Mouse (Mus musculus) layer of hippocampus, postnatal 36 days (tissue): ENCODE data around the gene Olfr466. TPM values are rescaled to one million over a fixed set of nuclear protein-coding genes. Genes with fewer than 3 reads are reported as not detected.
A peak's percentile ranks its signal among the peaks of the same experiment; 100 is the strongest.

Experiments
- DNase-seq, 2 experiments: peaks; one replicate each; pipeline ENCODE4 v3.0.0; 2022
- total RNA-seq, 2 experiments: library from RNA; stranded (reverse); gene quantifications; 2 replicates each; pipeline ENCODE4 v1.2.3; 2021

Gene Olfr466
- total RNA-seq = not detected

GRCm38 (mm10) chr13:65149940-65150339 is at the start of gene Olfr466:
Olfr466 (plus strand) TSS chr13:65150240.
- DNase-seq = no peak

GRCm38 (mm10) chr13:65100678-65101077 is 49.4 kb upstream of the Olfr466 start:
- DNase-seq = no peak

GRCm38 (mm10) chr13:65101232-65101631 is 48.8 kb upstream of the Olfr466 start:
- DNase-seq = no peak

- DNase-seq = no peak
These were observed 38.1 kb upstream of the Olfr466 start for GRCm38 (mm10) chr13:65111961-65112360.

GRCm38 (mm10) chr13:65112459-65113110 is 37.5 kb upstream of the Olfr466 start, which contains the start of gene Mfsd14b:
Mfsd14b (minus strand) TSS chr13:65112975.
- DNase-seq = peak; percentile 94 to 95

GRCm38 (mm10) chr13:65113239-65113638 is 36.8 kb upstream of the Olfr466 start:
- no peak for DNase-seq

- no peak for DNase-seq
These were observed 29.1 kb upstream of the Olfr466 start for GRCm38 (mm10) chr13:65120984-65121383.

- no peak for DNase-seq
These were observed 27.9 kb upstream of the Olfr466 start for GRCm38 (mm10) chr13:65122111-65122510.

GRCm38 (mm10) chr13:65127063-65127847 is 22.8 kb upstream of the Olfr466 start:
- DNase-seq = no peak

- no peak for DNase-seq
These were observed 12.3 kb upstream of the Olfr466 start, which contains the start of gene Olfr465-ps1 for GRCm38 (mm10) chr13:65137789-65138188. Olfr465-ps1 (plus strand) TSS chr13:65138089.

GRCm38 (mm10) chr13:65174102-65174501 is 24.1 kb downstream of the Olfr466 start:
- no peak for DNase-seq

GRCm38 (mm10) chr13:65175734-65176471 is 25.9 kb downstream of the Olfr466 start:
- DNase-seq = peak; percentile 2 to 3

- no peak for DNase-seq
These were observed 26.5 kb downstream of the Olfr466 start for GRCm38 (mm10) chr13:65176472-65177091.

- no peak for DNase-seq
These were observed 50.6 kb downstream of the Olfr466 start for GRCm38 (mm10) chr13:65200667-65201066.

Other genes starting within 250 kb of the Olfr466 start
- gene Cntnap3, start 246.3 kb upstream of the Olfr466 start, total RNA-seq = 1 to 10 TPM; 2.0 to 2.7 TPM
- not detected for gene Spata31, start 232.8 kb upstream of the Olfr466 start, total RNA-seq
- gene Spata31d1c, start 117.2 kb upstream of the Olfr466 start, total RNA-seq = not detected
- not detected for gene Prss47, start 97.5 kb upstream of the Olfr466 start, total RNA-seq
- gene Mfsd14b, start 37.3 kb upstream of the Olfr466 start, total RNA-seq = 10 to 100 TPM; 44.6 to 47.3 TPM
- not detected for gene Olfr465-ps1, start 12.2 kb upstream of the Olfr466 start, total RNA-seq
- gene Nlrp4f, start 55.7 kb downstream of the Olfr466 start, total RNA-seq = not detected
- gene Gm10775, start 109.3 kb downstream of the Olfr466 start, total RNA-seq = under 1 TPM in 1 of 2 experiments, not detected in 1; 0.30 TPM
- gene Zfp369, start 128.6 kb downstream of the Olfr466 start, total RNA-seq = 10 to 100 TPM; 71.2 to 82.8 TPM